Mouse (Mus musculus) spleen, adult 2 months (tissue): Measurements from ENCODE around the gene Sox3. TPM values are rescaled to one million over a fixed set of nuclear protein-coding genes. Genes with fewer than 3 reads are reported as not detected.

ENCODE experiments used
- DNase-seq, 2 experiments: peaks; one replicate each; pipeline versions ENCODE4 v3.0.0 to v3.0.0-alpha.2; 2012 to 2021; ENCODE audit warnings: low spot score in 2 of 2, low read depth in 1 of 2
- H3K27ac ChIP-seq: fragments of 200-500 bp; 2 replicates; pipeline ENCODE4 v1.5.1; 2012; ENCODE audit warnings: low read length, inconsistent platforms; ENCODE audit not compliant: insufficient read depth
- H3K27me3 ChIP-seq: fragments of 200-500 bp; 2 replicates; pipeline ENCODE4 v1.6.1; 2012; ENCODE audit warnings: mild to moderate bottlenecking, moderate library complexity, low read length, inconsistent platforms; ENCODE audit not compliant: control insufficient read depth, insufficient read depth
- H3K36me3 ChIP-seq: fragments of 200-500 bp; 2 replicates; pipeline ENCODE4 v1.6.1; 2012; ENCODE audit warnings: mild to moderate bottlenecking, low read length, inconsistent platforms; ENCODE audit not compliant: control insufficient read depth, insufficient read depth
- H3K4me1 ChIP-seq: fragments of 200-500 bp; 2 replicates; pipeline ENCODE4 v1.6.1; 2011; ENCODE audit warnings: inconsistent platforms; ENCODE audit not compliant: control insufficient read depth, insufficient read depth, insufficient read length
- H3K4me3 ChIP-seq: fragments of 200-500 bp; 2 replicates; pipeline ENCODE4 v1.5.1; 2011; ENCODE audit warnings: mild to moderate bottlenecking, inconsistent platforms; ENCODE audit not compliant: insufficient read depth, insufficient read length; ENCODE audit errors: extremely low read depth
- CTCF ChIP-seq: fragments of 200-500 bp; IDR thresholded peaks from 2 replicates; pipeline ENCODE4 v1.5.1; 2011; ENCODE audit warnings: mild to moderate bottlenecking, inconsistent platforms; ENCODE audit not compliant: insufficient read depth, insufficient read length, insufficient replicate concordance; ENCODE audit errors: extremely low read depth
- POLR2A ChIP-seq: fragments of 200-500 bp; IDR thresholded peaks from 2 replicates; pipeline ENCODE4 v1.6.1; 2011; ENCODE audit warnings: low read depth, low read length, inconsistent platforms
- WGBS: fragments of 180-500 bp; shearing (Covaris S2); methylation state at CpG from one replicate; pipeline ENCODE4 v1.1.7; 2018; 5-methylcytosine and 5-hydroxymethylcytosine counted together
- polyA plus RNA-seq: library from polyadenylated mRNA; depleted of rRNA; stranded (reverse); fragments of >200 nt; gene quantifications from 2 replicates; pipeline ENCODE4 v1.2.3, GENCODE M21; 2012; rRNA removed

Gene Sox3
- polyA plus RNA-seq = 0.04 TPM in 1 of 2 replicates, not detected in the other

DNA sequence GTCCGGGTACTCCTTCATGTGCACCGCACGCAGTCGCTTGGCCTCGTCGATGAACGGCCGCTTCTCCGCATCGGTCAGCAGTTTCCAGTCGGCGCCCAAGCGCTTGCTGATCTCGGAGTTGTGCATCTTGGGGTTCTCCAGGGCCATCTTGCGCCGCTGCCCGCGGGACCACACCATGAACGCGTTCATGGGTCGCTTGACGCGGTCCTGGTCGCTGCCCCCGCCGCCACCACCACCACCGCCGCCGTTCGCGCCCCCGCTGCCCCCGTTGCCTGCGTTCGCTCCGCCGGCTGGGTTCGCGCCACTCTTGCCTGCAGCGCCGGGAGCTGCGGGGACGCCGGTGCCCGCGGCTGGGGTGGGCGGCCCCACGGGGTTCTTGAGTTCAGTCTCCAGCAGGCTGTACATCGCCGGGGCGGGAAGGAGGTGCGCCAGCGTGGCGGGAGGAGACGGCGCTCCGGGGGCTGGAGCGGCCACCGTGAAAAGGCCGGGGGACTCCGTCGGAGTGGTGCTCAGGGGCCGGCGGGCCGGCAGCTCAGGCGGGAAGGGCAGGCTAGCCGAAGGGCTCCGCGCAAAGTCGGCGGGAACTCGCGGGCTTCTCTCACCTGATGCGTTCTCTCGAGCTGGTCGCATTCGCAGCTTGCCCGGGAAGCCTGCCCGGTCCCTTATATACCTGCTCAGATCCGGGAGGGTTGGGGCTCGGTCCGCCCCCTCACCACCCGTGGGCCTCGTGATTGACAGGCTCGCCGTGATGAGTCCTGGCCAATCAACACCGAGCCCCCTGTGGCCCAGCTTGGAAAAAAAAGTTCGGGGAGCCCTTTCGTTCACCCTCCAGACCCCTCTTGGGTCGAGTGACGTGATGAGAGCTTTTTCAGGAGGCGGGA is at the start of gene Sox3:
Gene Sox3 (minus strand): TSS at position 630 of the 881 bp plus-strand sequence.
- Histone ChIP-seq H3K4me1 (no peaks in the 10 kb centered on the region), H3K27me3 (peaks cover 4% of the 10 kb centered on the region), H3K4me3 (no peak within 1 kb of the TSS), H3K27ac (no peak within 1 kb of the TSS), H3K36me3 (no peaks in the 10 kb centered on the region)
- no peak for DNase-seq
- WGBS = 35% methylated on average over 88 of the region's 92 CpGs
- TF ChIP-seq CTCF = no peak
- no peak for TF ChIP-seq POLR2A

DNA sequence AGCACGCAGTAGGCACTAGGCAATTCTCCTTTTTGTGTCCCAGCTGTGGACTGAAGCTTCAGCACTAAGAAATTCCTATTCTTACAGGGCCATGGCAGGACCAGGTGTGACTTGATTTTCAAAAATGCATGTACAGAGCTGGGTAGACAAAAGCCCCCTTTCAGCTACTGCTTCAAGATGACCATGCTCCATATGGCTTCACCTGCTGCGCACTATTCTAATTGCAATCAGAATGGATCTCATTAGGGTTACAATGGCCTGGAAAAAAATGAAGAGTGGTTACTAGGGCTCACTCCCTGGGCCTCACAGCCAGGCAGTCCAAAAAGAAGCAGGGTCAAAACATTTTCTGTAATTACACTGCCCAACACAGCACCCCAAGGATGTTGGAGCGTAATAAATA is 47.0 kb upstream of the Sox3 start:
- no peak for TF ChIP-seq POLR2A
- no peak for TF ChIP-seq CTCF
- no peak overlapping the region for H3K27ac ChIP-seq
- no peak for DNase-seq

DNA sequence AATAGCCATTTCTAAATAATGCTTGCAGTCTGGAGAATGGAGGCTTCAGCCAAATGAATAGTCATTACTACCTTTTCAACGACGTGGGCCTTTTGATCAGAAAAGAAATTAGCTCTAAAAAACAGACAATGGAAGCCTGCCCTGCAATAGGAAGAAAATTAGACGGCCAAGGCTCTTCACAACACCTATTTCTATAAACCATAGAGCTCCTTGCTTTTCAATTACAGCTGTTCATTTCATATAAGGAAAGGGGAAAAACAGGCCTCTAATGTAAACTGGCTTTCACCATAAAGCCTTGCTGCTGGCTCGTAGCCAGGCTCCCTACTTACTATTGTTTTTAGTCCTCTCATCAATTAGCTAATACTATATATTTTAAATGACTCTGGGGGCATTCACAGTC is 6.3 kb upstream of the Sox3 start:
- H3K27ac ChIP-seq = no peak overlapping the region
- no peaks in the 10 kb centered on the region; the same call in none of the 2 replicates for H3K27me3 ChIP-seq
- H3K36me3 ChIP-seq = no peaks in the 10 kb centered on the region
- 39% methylated on average over 4 of the region's 4 CpGs for WGBS
- H3K4me1 ChIP-seq = no peaks in the 10 kb centered on the region
- TF ChIP-seq POLR2A (no peak), CTCF (no peak)
- no peak for DNase-seq
- no peak overlapping the region for H3K4me3 ChIP-seq

More for the DNA sequence above, 47.0 kb upstream of the Sox3 start:
- Histone ChIP-seq H3K4me1 (no peaks in the 10 kb centered on the region), H3K27me3 (no peaks in the 10 kb centered on the region), H3K4me3 (no peak overlapping the region), H3K36me3 (no peaks in the 10 kb centered on the region)
- 89% methylated on average over 3 of the region's 3 CpGs for WGBS

DNA sequence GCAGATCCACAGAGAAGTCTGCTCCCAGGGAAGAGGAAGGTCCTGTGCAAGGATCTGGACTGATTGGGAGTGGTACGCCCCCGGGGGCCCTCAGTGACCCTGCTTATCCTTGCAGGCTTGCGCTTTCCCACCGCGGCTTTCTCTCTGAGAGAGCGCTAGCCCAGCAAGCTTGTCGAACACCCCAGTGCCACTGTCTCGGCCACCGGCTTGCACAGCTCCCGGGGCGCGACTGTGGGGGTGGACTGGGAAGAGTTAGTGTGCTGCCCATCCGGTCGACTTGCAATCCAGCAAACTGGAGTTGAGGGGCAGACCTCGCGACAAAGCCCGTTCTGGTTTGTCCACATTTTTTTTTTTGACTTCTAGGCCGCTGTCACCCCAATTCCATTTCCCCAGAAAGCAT is 5.4 kb upstream of the Sox3 start:
- WGBS = 30% methylated on average over 18 of the region's 18 CpGs
- DNase-seq = no peak
- Histone ChIP-seq H3K4me1 (no peaks in the 10 kb centered on the region), H3K27me3 (no peaks in the 10 kb centered on the region; the same call in none of the 2 replicates), H3K36me3 (no peaks in the 10 kb centered on the region), H3K4me3 (no peak overlapping the region), H3K27ac (no peak overlapping the region)
- no peak for TF ChIP-seq POLR2A
- no peak for TF ChIP-seq CTCF

DNA sequence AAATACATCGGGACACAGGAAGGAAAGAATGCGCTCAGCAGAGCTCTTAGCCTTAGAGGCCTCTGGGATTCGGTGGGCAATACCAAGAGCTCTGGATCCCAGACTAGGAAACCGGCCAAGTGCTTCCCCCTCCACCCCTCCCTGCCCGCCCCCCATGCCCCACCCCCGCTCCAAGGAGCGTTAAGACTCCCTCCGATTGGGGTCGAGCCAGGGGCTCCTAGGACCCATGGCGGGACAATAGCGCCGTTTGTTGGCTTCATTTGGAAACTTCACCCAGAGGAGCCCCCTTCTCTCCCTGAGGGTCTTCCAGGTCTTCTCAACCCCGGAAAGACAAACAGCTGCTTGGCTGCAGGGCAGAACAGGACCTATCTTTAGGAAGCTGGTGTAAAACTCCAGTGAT is 3.1 kb upstream of the Sox3 start:
- peaks cover 4% of the 10 kb centered on the region for H3K27me3 ChIP-seq
- no peak for DNase-seq
- TF ChIP-seq CTCF (no peak), POLR2A (no peak)
- no peaks in the 10 kb centered on the region for H3K4me1 ChIP-seq
- 19% methylated on average over 13 of the region's 13 CpGs for WGBS
- H3K36me3 ChIP-seq = no peaks in the 10 kb centered on the region
- no peak overlapping the region for H3K27ac ChIP-seq
- no peak overlapping the region for H3K4me3 ChIP-seq

DNA sequence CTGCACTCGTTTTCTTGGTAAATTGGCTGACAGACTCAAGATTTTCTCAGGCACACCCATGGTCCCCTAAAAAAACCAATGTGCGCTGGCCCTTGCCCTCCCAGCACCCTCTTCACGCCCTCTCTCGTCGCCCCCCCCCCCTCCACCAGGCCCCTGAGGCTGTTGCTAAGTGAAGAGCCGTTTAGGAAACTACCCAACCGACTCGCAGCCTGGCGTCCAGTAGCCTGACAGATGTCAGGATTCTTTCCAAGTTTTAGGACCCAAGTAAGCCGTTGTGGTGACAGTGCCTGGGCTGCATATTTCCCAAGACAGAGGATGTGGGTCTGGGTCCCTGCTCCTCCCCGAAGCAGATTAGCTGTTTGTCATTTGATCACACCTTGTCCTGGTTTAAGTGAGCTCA is 2.2 kb upstream of the Sox3 start:
- DNase-seq = no peak
- TF ChIP-seq CTCF = no peak
- no peak for TF ChIP-seq POLR2A
- no peaks in the 10 kb centered on the region for H3K4me1 ChIP-seq
- WGBS = 19% methylated on average over 11 of the region's 11 CpGs
- H3K4me3 ChIP-seq = no peak overlapping the region
- H3K27ac ChIP-seq = no peak overlapping the region
- H3K27me3 ChIP-seq = peaks cover 4% of the 10 kb centered on the region
- H3K36me3 ChIP-seq = no peaks in the 10 kb centered on the region
